Mouse (Mus musculus): ENCODE results near the gene Cacnb1.

Gene Cacnb1

GRCm38 (mm10) chr11:97955146-97955902 lies 67.5 kb downstream of the Cacnb1 start:
- DNase-seq (ENCODE audit: low read depth, low spot score), result no peak

- no peak for DNase-seq (ENCODE audit: low read depth, low spot score)
Observed at GRCm38 (mm10) chr11:97954469-97955141, 68.2 kb downstream of the Cacnb1 start.

GRCm38 (mm10) chr11:97953939-97954275 lies 68.9 kb downstream of the Cacnb1 start:
- DNase-seq (ENCODE audit: low read depth, low spot score), result no peak

GRCm38 (mm10) chr11:97953179-97953938 lies 69.5 kb downstream of the Cacnb1 start:
- no peak for DNase-seq (ENCODE audit: low read depth, low spot score)

- no peak for DNase-seq (ENCODE audit: low read depth, low spot score)
Observed at GRCm38 (mm10) chr11:97952367-97953006, 70.3 kb downstream of the Cacnb1 start.

Data from ZHBTc4 (cell line).